Mouse (Mus musculus) small intestine, adult 2 months (tissue): Measurements from ENCODE around the gene Traf3. TPM values are rescaled to one million over a fixed set of nuclear protein-coding genes. Genes with fewer than 3 reads are reported as not detected.

Experiments
- H3K27ac ChIP-seq: fragments of 200-500 bp; 2 replicates; pipeline ENCODE4 v1.5.1; 2012; ENCODE audit warnings: low read depth, low read length, control low read depth, inconsistent platforms; ENCODE audit not compliant: insufficient read depth
- H3K27me3 ChIP-seq: fragments of 200-500 bp; 2 replicates; pipeline ENCODE4 v1.6.1; 2012; ENCODE audit warnings: mild to moderate bottlenecking, moderate library complexity, low read length, inconsistent platforms; ENCODE audit not compliant: control insufficient read depth, insufficient read depth
- H3K36me3 ChIP-seq: fragments of 200-500 bp; 2 replicates; pipeline ENCODE4 v1.6.1; 2012; ENCODE audit warnings: mild to moderate bottlenecking, low read length, control low read depth, inconsistent platforms; ENCODE audit not compliant: control insufficient read depth, insufficient read depth
- H3K4me1 ChIP-seq: fragments of 200-500 bp; 2 replicates; pipeline ENCODE4 v1.6.1; 2012; ENCODE audit warnings: low read length, inconsistent platforms, mixed read lengths; ENCODE audit not compliant: control insufficient read depth, insufficient read depth, insufficient read length
- H3K4me3 ChIP-seq: fragments of 200-500 bp; 2 replicates; pipeline ENCODE4 v1.5.1; 2012; ENCODE audit warnings: low read depth, mild to moderate bottlenecking, control low read depth, inconsistent platforms, low read length, moderate library complexity
- CTCF ChIP-seq: fragments of 200-500 bp; IDR thresholded peaks from 2 replicates; pipeline ENCODE4 v1.5.1; 2012; ENCODE audit warnings: low read depth, mild to moderate bottlenecking, control low read depth, inconsistent platforms, low read length, moderate library complexity, mixed read lengths; ENCODE audit not compliant: insufficient replicate concordance, insufficient read length; ENCODE audit errors: extremely low read depth
- POLR2A ChIP-seq: fragments of 200-500 bp; IDR thresholded peaks from 2 replicates; pipeline ENCODE4 v1.6.1; 2012; ENCODE audit warnings: low read depth, mild to moderate bottlenecking, control low read depth, inconsistent platforms, low read length, moderate library complexity
- WGBS: fragments of 180-500 bp; shearing (Covaris S2); methylation state at CpG from one replicate; pipeline ENCODE4 v1.1.7; 2018; 5-methylcytosine and 5-hydroxymethylcytosine counted together
- polyA plus RNA-seq: library from polyadenylated mRNA; depleted of rRNA; stranded (reverse); fragments of >200 nt; gene quantifications from 2 replicates; pipeline ENCODE4 v1.2.3, GENCODE M21; 2012

The Traf3 gene
- polyA plus RNA-seq, 1 experiment, result 13.5 TPM

DNA sequence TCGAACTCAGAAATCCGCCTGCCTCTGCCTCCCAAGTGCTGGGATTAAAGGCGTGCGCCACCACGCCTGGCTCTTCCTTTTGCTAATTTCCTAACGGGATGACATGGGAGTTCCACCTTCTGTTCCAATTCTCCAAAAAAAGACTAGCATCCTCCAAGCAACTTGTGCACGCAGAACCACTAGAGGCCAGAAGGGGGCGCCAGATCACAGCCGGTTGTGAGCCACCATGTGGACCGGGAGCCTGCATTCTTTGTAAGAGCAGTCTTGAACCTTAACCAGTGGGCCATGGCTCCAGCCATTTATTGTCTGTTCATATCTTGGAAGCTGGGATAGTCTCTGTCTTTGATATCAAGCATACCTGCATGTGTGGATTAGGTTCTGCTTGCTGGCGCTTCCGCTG is 106.2 kb downstream of the Traf3 start:
- Histone ChIP-seq H3K36me3 (peaks cover 25% of the 10 kb centered on the region), H3K27ac (no peak overlapping the region), H3K4me3 (peak overlapping the region; percentile 38), H3K4me1 (peaks cover 38% of the 10 kb centered on the region), H3K27me3 (peaks cover 13% of the 10 kb centered on the region; the same call in 1 of the 2 replicates)
- 28% methylated on average over 12 of the region's 12 CpGs for WGBS
- TF ChIP-seq CTCF (peak; percentile 90; the same call in 1 of the 2 replicates), POLR2A (no peak)

DNA sequence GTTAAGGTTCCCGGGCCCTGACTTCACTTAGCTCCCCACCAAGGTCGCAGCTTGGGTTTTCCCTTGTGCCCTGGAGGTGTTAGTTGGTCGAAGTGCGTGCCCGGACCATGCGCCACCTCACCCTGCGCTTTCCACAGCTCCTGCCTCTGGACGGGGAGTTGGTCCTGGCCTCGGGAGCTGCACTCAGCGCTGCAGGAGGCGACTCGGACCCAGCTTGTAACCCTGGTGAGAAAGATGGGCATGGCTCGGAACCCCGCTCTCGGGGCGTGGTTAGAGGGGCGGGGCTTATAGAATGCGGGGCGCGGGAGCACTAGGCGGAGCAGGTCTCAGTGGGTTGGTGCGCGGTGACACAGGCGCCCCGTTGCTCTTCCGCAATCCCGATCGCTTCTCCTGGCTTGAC is 107.8 kb downstream of the Traf3 start:
- peaks cover 25% of the 10 kb centered on the region for H3K36me3 ChIP-seq
- no peak overlapping the region for H3K27ac ChIP-seq
- TF ChIP-seq CTCF (no peak), POLR2A (no peak)
- no peak overlapping the region for H3K4me3 ChIP-seq
- 52% methylated on average over 28 of the region's 28 CpGs for WGBS
- H3K4me1 ChIP-seq, result peaks cover 26% of the 10 kb centered on the region
- H3K27me3 ChIP-seq, result peaks cover 13% of the 10 kb centered on the region; the same call in 1 of the 2 replicates

DNA sequence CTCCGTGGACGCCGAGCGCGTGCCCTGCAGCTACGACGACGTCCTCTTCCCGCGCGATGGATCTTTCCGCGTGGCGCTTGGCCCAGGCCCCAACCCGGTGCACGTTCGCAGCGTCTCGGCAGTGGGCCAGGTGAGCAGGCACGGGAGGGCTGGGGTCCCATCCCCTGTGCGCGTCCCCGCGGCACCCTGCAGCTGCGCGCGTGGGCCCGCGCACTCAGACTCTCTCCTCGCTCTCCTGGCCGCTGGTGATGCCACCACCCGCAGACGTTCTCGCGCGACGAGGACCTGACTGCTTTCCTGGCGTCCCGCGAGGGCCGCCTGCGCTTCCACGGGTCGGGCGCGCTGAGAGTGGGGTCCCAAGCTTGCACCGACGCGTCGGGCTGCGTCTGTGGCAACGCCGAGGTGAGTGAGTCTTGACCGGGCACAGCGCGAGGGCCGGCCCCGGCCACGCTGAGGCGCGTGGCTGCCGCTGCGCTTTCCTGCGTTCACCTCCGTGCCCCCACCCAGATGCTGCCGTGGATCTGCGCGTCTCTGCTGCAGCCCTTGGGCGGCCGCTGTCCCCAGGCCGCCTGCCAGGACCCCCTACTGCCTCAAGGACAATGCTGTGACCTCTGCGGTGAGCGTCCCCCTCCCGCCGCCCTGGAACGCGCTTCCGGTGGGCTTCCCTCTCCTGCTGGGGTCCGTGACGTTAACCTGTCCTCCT is 108.4 kb downstream of the Traf3 start:
- TF ChIP-seq CTCF (no peak), POLR2A (no peak)
- H3K27me3 ChIP-seq, result peaks cover 13% of the 10 kb centered on the region; the same call in 1 of the 2 replicates
- no peak overlapping the region for H3K27ac ChIP-seq
- 60% methylated on average over 80 of the region's 80 CpGs for WGBS
- H3K4me3 ChIP-seq, result no peak overlapping the region; the same call in 1 of the 2 replicates
- peaks cover 25% of the 10 kb centered on the region for H3K36me3 ChIP-seq
- H3K4me1 ChIP-seq, result peaks cover 23% of the 10 kb centered on the region

DNA sequence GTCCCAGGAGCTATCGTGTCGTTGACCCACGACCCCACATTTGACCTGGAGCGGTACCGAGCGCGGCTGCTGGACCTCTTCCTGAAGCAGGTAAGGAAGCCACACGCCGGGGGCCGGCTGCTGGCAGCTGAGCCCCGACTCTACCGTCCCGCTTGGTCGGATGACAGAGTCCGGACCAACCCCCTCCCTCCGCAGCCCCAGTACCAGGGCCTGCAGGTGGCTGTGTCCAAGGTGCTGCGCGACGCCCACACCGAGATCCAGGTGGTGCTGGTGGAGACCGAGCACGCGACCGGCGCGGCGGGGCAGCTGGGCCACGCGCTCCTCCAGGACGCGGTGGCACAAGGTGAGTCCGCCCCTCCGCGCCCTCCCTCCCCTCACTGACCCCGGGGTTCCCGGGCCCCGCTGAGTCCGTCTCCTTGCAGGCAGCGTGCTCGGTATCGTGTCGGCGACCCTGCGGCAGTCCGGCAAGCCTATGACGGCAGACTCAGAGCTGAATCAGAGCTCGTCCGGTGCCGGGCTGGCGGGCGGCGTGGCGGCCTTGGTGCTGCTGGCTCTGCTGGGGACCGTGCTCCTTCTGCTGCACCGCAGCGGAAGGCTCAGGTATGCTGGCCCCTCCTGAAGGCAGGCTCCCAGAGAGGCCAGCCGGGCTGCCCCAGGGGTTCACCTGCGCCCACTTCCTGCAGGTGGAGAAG is 109.1 kb downstream of the Traf3 start:
- no peak overlapping the region for H3K27ac ChIP-seq
- 65% methylated on average over 58 of the region's 58 CpGs for WGBS
- TF ChIP-seq POLR2A (no peak), CTCF (no peak)
- no peak overlapping the region; the same call in 1 of the 2 replicates for H3K4me3 ChIP-seq
- peaks cover 13% of the 10 kb centered on the region; the same call in 1 of the 2 replicates for H3K27me3 ChIP-seq
- peaks cover 17% of the 10 kb centered on the region for H3K4me1 ChIP-seq
- H3K36me3 ChIP-seq, result peaks cover 25% of the 10 kb centered on the region

- H3K36me3 ChIP-seq, result peaks cover 25% of the 10 kb centered on the region
- 74% methylated on average over 6 of the region's 6 CpGs for WGBS
- no peak for TF ChIP-seq POLR2A
- no peak for TF ChIP-seq CTCF
- peaks cover 11% of the 10 kb centered on the region; the same call in 1 of the 2 replicates for H3K27me3 ChIP-seq
- H3K4me1 ChIP-seq, result peaks cover 15% of the 10 kb centered on the region
- no peak overlapping the region for H3K27ac ChIP-seq
- H3K4me3 ChIP-seq, result no peak overlapping the region
Measured at GRCm38 (mm10) chr12:111276371-111276770, 110.2 kb downstream of the Traf3 start.

DNA sequence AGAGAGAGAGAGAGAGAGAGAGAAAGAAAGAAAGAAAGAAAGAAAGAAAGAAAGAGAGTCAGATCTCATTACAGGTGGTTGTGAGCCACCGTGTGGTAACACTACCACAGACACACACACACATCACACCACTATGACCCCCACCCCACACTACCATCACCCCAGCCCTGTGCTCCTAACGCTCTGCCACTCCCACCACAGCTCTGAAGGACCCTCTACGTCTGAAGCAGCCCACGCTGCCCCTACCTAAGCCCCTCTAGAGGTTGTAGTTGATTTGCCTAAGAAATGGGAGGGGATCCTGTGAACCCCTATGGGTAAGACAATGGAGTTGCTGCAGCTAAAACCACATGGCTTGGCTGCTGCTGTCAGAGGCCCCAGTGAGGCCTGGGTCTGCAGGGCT is 117.4 kb downstream of the Traf3 start:
- Histone ChIP-seq H3K4me1 (no peaks in the 10 kb centered on the region), H3K27me3 (no peaks in the 10 kb centered on the region), H3K27ac (no peak overlapping the region), H3K4me3 (no peak overlapping the region), H3K36me3 (no peaks in the 10 kb centered on the region)
- TF ChIP-seq POLR2A (no peak), CTCF (no peak)
- 89% methylated on average over 4 of the region's 4 CpGs for WGBS

DNA sequence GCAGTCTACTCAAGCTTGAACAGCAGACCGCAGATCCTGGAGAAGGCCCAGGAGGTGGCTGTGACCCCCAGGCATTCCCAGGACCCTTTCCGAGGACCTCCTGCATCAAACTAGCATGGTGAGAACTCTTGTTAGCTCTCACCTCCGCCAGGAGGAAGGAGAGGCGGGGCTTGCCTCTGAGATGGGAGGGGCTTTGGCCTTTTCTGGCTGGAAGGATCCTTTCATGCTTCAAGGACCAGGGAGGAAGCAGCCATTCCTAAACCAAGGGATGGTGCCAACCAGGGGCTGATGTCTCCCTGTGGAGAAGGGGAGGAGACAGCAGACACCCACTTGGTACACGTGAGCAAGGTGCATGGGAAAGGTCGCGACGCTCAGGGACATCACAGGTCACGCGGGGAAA is 118.4 kb downstream of the Traf3 start:
- Histone ChIP-seq H3K36me3 (no peaks in the 10 kb centered on the region), H3K27ac (no peak overlapping the region), H3K27me3 (no peaks in the 10 kb centered on the region), H3K4me1 (no peaks in the 10 kb centered on the region), H3K4me3 (no peak overlapping the region)
- no peak for TF ChIP-seq CTCF
- no peak for TF ChIP-seq POLR2A
- WGBS, result 41% methylated on average over 10 of the region's 10 CpGs
